Mouse (Mus musculus) T-helper 2 cell (primary cell): Measurements from ENCODE around the gene Pi4ka.

ENCODE experiments used
- in situ Hi-C: fragments of 300-600 bp; cut with MboI, MseI; formaldehyde crosslinking; loops from one replicate; pipeline ENCODE4 v1.15.1; 2025; ENCODE audit warnings: high pct_unique_total_duplicates

Gene Pi4ka

GRCm38 (mm10) chr16:17405736-17406443 is at the start of gene Pi4ka, which contains the start of gene Snap29:
TSS of gene Pi4ka (minus strand) at chr16:17406314.
TSS of gene Snap29 (plus strand) at chr16:17405986.
- in situ Hi-C loops = loop anchor here (5.0 kb wide), 1 partner anchor 51 kb away; no protein-coding TSS in a partner anchor

- in situ Hi-C loops = no loop called here
Measured at GRCm38 (mm10) chr16:17452373-17452715, 46.2 kb upstream of the Pi4ka start.

DNA sequence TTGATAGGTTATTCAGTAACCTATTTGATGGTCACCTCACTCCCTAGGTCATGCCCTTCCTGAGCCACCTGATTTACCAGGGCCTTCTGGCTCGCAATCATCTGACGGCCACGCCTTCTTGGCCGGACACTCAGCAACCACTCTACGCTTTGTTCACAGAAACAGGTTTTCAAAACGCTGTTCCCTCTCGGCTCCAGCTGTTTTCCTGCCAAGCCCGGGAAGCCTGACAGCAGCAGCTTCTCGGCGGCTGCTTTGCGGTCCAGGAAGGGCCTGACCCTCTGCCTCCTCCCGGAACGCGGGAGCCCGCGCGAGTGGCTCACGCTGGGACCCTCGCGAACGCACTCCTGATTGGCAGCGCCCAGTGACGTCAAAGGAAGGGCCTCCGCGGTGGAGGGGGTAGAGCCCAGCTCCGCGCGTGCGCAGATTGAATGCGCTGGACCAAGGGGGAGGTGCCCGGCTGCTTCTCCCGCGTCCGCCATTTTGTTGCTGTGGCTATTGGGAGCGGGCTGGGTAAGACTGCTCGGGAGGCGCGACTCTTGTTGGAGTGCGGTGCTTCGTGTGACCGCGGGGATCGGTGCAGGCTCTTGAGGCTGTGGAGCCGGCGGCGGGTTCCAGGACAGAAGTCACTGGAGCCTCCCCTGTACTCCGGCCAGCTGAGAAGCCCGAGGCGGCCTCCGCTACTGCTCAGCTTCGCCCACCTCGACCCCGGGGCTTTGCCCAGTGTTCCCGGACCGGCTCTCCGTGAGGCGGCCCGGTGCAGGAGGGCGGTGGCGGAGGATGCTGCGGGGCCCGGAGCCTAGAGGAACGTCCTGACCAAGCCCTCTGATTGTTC is 45.6 kb upstream of the Pi4ka start, which contains the start of gene Crkl:
Gene Crkl (plus strand): TSS at position 447 of the 832 bp plus-strand sequence.
- in situ Hi-C loops = no loop called here

DNA sequence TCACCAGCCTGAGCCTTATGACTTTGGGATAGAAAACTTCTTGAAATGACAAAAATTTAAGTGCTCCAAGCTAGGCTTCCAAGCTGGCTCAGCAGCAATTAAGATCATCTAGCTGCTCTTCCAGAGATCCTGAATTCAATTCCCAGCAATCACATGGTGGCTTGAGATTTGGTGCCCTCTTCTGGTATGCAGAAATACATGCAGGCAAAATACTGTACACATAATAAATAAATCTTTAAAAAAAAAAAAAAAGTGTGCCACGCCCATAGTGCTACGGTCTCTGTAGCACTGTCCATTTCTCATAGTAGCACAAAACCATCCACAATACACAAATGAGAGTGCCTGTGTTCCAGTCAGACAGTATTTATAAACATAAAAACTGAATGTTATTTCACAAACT is 26.5 kb upstream of the Pi4ka start:
- in situ Hi-C loops = no loop called here

GRCm38 (mm10) chr16:17423021-17423420 is 16.9 kb upstream of the Pi4ka start:
- in situ Hi-C loops = no loop called here

GRCm38 (mm10) chr16:17410209-17410608 is 4.1 kb upstream of the Pi4ka start:
- in situ Hi-C loops = no loop called here

DNA sequence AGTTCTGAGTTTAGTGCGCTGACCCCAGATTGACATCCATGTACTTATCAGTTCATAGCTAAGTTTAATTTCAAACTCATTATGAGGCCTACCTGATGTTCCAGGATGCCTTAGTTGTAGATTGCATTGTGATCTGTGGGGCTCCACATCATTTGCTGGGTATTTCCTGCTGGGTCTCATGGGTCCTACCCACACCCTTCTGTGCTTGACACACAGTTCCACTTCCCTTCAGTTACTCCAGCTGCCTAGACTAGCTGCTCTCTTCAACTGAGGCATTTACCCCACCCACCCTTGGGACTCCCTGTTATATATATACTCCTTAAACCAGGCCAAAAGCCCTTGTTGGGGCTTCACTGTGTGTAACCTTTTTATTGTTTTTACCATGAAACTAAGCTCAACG is 2.9 kb upstream of the Pi4ka start:
- in situ Hi-C loops = loop anchor here (5.0 kb wide), 1 partner anchor 48 kb away; no protein-coding TSS in a partner anchor

- in situ Hi-C loops = loop anchor here (5.0 kb wide), 1 partner anchor 51 kb away; no protein-coding TSS in a partner anchor
Measured at GRCm38 (mm10) chr16:17406512-17407231, 558 bp upstream of the Pi4ka start.

- in situ Hi-C loops = loop anchor here (5.0 kb wide), 1 partner anchor 52 kb away; no protein-coding TSS in a partner anchor
Measured at GRCm38 (mm10) chr16:17405271-17405696, 830 bp downstream of the Pi4ka start.

DNA sequence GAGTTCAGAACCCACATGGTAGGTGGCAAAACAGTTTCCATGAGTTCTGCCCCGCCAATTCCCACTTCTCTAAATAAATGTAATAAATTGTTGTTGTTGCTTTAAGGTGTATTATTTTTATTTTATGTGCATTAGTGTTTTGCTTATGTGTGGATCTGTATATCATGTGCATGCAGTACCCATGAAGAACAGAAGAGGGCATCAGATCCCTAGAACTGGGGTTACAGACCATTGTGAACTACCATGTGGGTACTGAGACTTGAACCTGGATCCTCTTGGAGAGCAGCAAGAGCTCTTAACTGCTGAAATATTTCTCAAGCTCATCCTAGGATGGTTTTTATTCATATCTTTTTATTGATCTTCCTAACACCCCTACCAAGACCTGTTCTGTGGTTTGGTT is 3.3 kb downstream of the Pi4ka start:
- in situ Hi-C loops = no loop called here

GRCm38 (mm10) chr16:17392784-17393183 is 13.3 kb downstream of the Pi4ka start:
- in situ Hi-C loops = no loop called here

DNA sequence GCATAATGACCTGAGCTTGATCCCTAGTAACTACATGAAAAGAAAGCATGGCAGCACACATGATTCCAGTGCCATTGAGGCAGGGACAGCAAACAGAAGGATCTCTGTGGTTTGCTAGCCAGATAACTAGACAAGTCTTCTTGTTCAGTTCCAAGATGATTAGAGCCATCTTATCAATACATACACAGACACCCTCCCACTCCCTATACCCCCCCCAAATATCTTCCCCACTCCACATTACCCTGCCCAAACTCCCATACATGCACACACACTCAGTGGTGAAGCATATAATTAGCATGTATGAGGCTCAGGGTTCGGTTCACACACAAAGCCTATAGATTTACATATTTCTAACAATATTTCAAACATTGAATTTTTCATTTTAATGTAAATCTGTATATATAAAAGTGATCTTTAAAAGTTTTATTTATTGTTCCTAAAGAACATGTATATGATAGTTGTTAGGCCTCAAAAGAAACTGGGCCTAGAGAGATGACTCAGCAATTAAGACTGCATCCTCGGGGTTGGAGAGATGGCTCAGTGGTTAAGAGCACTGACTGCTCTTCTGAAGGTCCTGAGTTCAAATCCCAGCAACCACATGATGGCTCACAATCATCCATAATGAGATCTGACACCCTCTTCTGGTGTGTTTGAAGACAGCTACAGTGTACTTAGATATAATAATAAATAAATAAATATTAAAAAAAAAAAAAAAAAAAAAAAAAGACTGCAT is 22.4 kb downstream of the Pi4ka start:
- in situ Hi-C loops = no loop called here

DNA sequence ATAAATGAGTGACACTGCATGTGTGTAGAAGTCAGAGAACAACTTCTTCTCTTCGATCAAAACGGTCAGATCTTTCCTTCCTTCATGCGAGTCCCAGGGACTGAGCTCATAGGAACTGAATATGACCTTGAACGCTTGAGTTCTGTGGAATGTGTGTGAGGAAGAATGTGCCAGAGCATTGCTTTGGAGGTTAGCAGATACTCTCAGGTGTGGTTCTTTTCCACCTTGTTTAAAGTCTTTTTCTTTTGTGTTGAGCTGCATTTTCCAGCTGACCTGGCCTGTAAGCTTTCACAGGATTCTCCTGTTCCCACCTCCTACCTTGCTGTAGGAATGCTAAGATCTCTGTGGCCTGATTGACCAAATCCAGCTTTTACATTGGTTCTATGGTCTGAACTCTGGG is 23.8 kb downstream of the Pi4ka start:
- in situ Hi-C loops = no loop called here

DNA sequence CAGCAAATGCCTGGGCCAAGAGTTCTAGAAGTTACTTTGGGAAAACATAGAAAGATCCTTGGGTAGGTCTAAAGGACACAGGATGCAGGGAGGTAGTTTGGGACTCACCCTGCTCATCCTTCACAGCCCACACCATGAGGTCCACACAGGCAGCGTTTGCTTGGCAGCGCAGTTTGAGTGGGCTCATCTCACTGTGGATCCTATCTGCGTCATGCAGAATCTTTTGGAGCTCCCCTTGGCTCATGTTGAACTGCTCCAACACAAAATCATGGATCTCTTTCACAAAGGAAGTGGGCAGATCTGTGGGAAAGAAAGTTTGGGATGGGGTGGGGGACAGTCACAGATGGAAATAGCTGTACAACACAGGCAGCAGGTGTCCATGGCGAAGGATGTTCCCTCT is 47.3 kb downstream of the Pi4ka start:
- in situ Hi-C loops = no loop called here

DNA sequence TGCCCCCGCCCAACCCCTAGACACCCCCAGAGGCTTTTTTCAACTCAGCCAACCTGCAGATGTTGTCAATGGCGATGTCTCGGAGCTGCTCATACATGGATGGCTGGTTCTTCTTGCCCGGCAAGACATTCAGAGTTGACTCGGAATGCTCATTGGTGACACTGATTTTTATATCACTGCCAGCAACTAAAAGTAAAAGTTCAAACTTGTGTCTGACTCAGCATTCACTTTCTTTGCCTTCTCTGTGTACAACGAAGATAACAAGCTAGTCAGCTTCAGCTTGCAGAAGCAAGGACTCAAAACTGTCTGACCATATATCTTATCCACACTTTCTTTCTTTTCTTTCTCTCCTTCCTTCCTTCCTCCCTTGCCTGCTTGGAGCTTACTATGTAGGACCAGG is 50.1 kb downstream of the Pi4ka start:
- in situ Hi-C loops = no loop called here

- in situ Hi-C loops = no loop called here
Measured at GRCm38 (mm10) chr16:17346766-17347165, 59.3 kb downstream of the Pi4ka start.

DNA sequence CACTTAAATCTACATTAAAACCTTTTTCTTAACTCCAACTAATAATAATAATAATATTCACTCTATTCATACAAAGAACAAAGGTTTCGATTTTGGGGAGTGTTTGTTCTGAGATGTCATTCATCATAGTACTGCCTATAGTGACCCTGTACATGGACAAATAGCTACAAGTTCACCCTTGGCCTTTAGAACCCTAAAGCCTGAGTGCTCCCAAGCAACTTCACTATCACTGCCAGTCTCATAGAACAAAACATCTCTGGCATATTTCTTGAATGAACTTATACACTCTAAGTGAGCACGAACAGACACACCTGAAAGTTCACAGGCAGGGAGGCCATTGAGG is 60.3 kb downstream of the Pi4ka start:
- in situ Hi-C loops = no loop called here

- in situ Hi-C loops = no loop called here
Measured at GRCm38 (mm10) chr16:17345141-17345812, 60.8 kb downstream of the Pi4ka start.

GRCm38 (mm10) chr16:17341847-17342246 is 64.3 kb downstream of the Pi4ka start:
- in situ Hi-C loops = no loop called here

- in situ Hi-C loops = no loop called here
Measured at GRCm38 (mm10) chr16:17340705-17341104, 65.4 kb downstream of the Pi4ka start.

GRCm38 (mm10) chr16:17339701-17340100 is 66.4 kb downstream of the Pi4ka start:
- in situ Hi-C loops = no loop called here
